Mouse (Mus musculus) adrenal gland, postnatal 25 days (tissue): Measurements from ENCODE around the gene Zrsr1. TPM values are rescaled to one million over a fixed set of nuclear protein-coding genes. Genes with fewer than 3 reads are reported as not detected.

Experiments used
- DNase-seq: peaks from one replicate; pipeline ENCODE4 v3.0.0; 2021; ENCODE audit warnings: mixed read lengths
- total RNA-seq: library from RNA; stranded (reverse); gene quantifications from 2 replicates; pipeline ENCODE4 v1.2.3, GENCODE M21; 2021

Gene Zrsr1
- total RNA-seq, 1 experiment from 2014 or later: 31.0 TPM

- DNase-seq: no peak
These were observed 37.0 kb downstream of the Zrsr1 start for GRCm38 (mm10) chr11:23008824-23009200.

- DNase-seq: no peak
These were observed 41.3 kb downstream of the Zrsr1 start for GRCm38 (mm10) chr11:23013096-23013495.

GRCm38 (mm10) chr11:23013580-23014294, 41.9 kb downstream of the Zrsr1 start:
- DNase-seq: no peak

GRCm38 (mm10) chr11:23014996-23015395, 43.2 kb downstream of the Zrsr1 start:
- no peak for DNase-seq

- no peak for DNase-seq
These were observed 46.1 kb downstream of the Zrsr1 start for GRCm38 (mm10) chr11:23017943-23018342.

GRCm38 (mm10) chr11:23020116-23020770, 48.4 kb downstream of the Zrsr1 start:
- peak; percentile 5 for DNase-seq

- DNase-seq: no peak
These were observed 49.0 kb downstream of the Zrsr1 start for GRCm38 (mm10) chr11:23020841-23021240.

- no peak for DNase-seq
These were observed 51.4 kb downstream of the Zrsr1 start for GRCm38 (mm10) chr11:23023155-23023554.

- no peak for DNase-seq
These were observed 52.4 kb downstream of the Zrsr1 start for GRCm38 (mm10) chr11:23024169-23024568.

Other genes starting within 250 kb of the Zrsr1 start
- 63.4 and 70.3 TPM in 2 replicates for gene B3gnt2, start 111.0 kb upstream of the Zrsr1 start, total RNA-seq
- 52.3 and 54.2 TPM in 2 replicates for gene Gm28048, start 10.1 kb downstream of the Zrsr1 start, total RNA-seq
- 97.9 and 109 TPM in 2 replicates for gene Commd1, start 10.4 kb downstream of the Zrsr1 start, total RNA-seq
- gene Cct4, start 18.5 kb downstream of the Zrsr1 start, total RNA-seq: 154 and 188 TPM in 2 replicates
- gene Fam161a, start 35.5 kb downstream of the Zrsr1 start, total RNA-seq: 18.6 and 22.4 TPM in 2 replicates